Mouse (Mus musculus): ENCODE measurements around the gene Slc15a3. TPM values are rescaled to one million over a fixed set of nuclear protein-coding genes. Genes with fewer than 3 reads are reported as not detected.

Gene Slc15a3
- polyA plus RNA-seq, 1 experiment: 94.6 TPM

GRCm38 (mm10) chr19:10901046-10901445 is 61.5 kb downstream of the Slc15a3 start:
- Histone ChIP-seq H3K4me3 (ENCODE audit: insufficient read depth, low read length) (no peak overlapping the region), H3K27ac (ENCODE audit: insufficient read depth, low read depth, low read length) (no peak overlapping the region)
- TF ChIP-seq CTCF (IDR thresholded peaks at IDR 0.05; ENCODE audit: low read depth, low read length) (no peak), POLR2A (IDR thresholded peaks at IDR 0.05; ENCODE audit: borderline replicate concordance, low read depth, low read length) (no peak)

DNA sequence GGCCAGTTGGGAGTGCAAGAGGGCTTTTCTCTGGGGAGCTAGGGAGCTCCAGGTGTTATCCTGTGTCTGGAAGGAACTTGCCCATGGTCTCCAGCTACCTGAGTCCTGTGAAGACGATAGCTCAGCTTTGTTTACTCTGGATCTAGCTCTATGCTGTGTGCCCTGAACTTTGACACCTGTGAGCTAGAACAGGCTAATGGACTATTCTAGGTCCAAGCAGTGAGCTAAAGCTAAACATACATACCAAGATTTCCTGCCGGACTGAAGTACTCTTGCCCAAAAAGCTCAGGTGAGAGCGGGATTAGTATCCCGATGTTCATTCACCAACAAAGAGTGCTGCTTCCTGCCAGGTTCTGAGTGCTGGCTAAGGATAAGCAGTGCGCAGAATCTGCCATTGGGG is 65.0 kb downstream of the Slc15a3 start:
- H3K27ac ChIP-seq (ENCODE audit: insufficient read depth, low read depth, low read length): no peak overlapping the region
- H3K4me1 ChIP-seq (ENCODE audit: control insufficient read depth, insufficient read depth, low read length): peaks cover 4% of the 10 kb centered on the region
- no peak for TF ChIP-seq POLR2A (IDR thresholded peaks at IDR 0.05; ENCODE audit: borderline replicate concordance, low read depth, low read length)
- no peak for TF ChIP-seq CTCF (IDR thresholded peaks at IDR 0.05; ENCODE audit: low read depth, low read length)
- no peak overlapping the region for H3K4me3 ChIP-seq (ENCODE audit: insufficient read depth, low read length)

More at GRCm38 (mm10) chr19:10901046-10901445, 61.5 kb downstream of the Slc15a3 start:
- peaks cover 4% of the 10 kb centered on the region for H3K4me1 ChIP-seq (ENCODE audit: control insufficient read depth, insufficient read depth, low read length)

- Histone ChIP-seq H3K4me3 (ENCODE audit: insufficient read depth, low read length) (no peak overlapping the region), H3K4me1 (ENCODE audit: control insufficient read depth, insufficient read depth, low read length) (peaks cover 4% of the 10 kb centered on the region), H3K27ac (ENCODE audit: insufficient read depth, low read depth, low read length) (no peak overlapping the region)
- TF ChIP-seq POLR2A (IDR thresholded peaks at IDR 0.05; ENCODE audit: borderline replicate concordance, low read depth, low read length) (no peak), CTCF (IDR thresholded peaks at IDR 0.05; ENCODE audit: low read depth, low read length) (no peak)
Measured at GRCm38 (mm10) chr19:10904927-10905727, 65.6 kb downstream of the Slc15a3 start.

GRCm38 (mm10) chr19:10905728-10906000 is 66.1 kb downstream of the Slc15a3 start:
- H3K4me1 ChIP-seq (ENCODE audit: control insufficient read depth, insufficient read depth, low read length): peaks cover 4% of the 10 kb centered on the region
- no peak for TF ChIP-seq CTCF (IDR thresholded peaks at IDR 0.05; ENCODE audit: low read depth, low read length)
- no peak for TF ChIP-seq POLR2A (IDR thresholded peaks at IDR 0.05; ENCODE audit: borderline replicate concordance, low read depth, low read length)
- H3K4me3 ChIP-seq (ENCODE audit: insufficient read depth, low read length): no peak overlapping the region
- no peak overlapping the region for H3K27ac ChIP-seq (ENCODE audit: insufficient read depth, low read depth, low read length)

- Histone ChIP-seq H3K27ac (ENCODE audit: insufficient read depth, low read depth, low read length) (no peak overlapping the region), H3K4me1 (ENCODE audit: control insufficient read depth, insufficient read depth, low read length) (peaks cover 4% of the 10 kb centered on the region), H3K4me3 (ENCODE audit: insufficient read depth, low read length) (no peak overlapping the region)
- peak; percentile 35; the same call in 1 of the 2 replicates for TF ChIP-seq CTCF (IDR thresholded peaks at IDR 0.05; ENCODE audit: low read depth, low read length)
- TF ChIP-seq POLR2A (IDR thresholded peaks at IDR 0.05; ENCODE audit: borderline replicate concordance, low read depth, low read length): no peak
Measured at GRCm38 (mm10) chr19:10907891-10908290, 68.4 kb downstream of the Slc15a3 start.

Other genes starting within 250 kb of the Slc15a3 start
- 85.9 and 103 TPM in 2 replicates for gene Ddb1, start 234.4 kb upstream of the Slc15a3 start, polyA plus RNA-seq (2012; ENCODE audit: insufficient read depth, insufficient read length, missing spikeins)
- 4.9 and 7.1 TPM in 2 replicates for gene Tkfc, start 234.1 kb upstream of the Slc15a3 start, polyA plus RNA-seq (2012; ENCODE audit: insufficient read depth, insufficient read length, missing spikeins)
- gene Vwce, start 205.5 kb upstream of the Slc15a3 start, polyA plus RNA-seq (2012; ENCODE audit: insufficient read depth, insufficient read length, missing spikeins): not detected in 2 replicates
- gene Pga5, start 161.7 kb upstream of the Slc15a3 start, polyA plus RNA-seq (2012; ENCODE audit: insufficient read depth, insufficient read length, missing spikeins): not detected in 2 replicates
- gene Vps37c, start 151.0 kb upstream of the Slc15a3 start, polyA plus RNA-seq (2012; ENCODE audit: insufficient read depth, insufficient read length, missing spikeins): 39.9 and 41.7 TPM in 2 replicates
- not detected in 2 replicates for gene Cd5, start 100.7 kb upstream of the Slc15a3 start, polyA plus RNA-seq (2012; ENCODE audit: insufficient read depth, insufficient read length, missing spikeins)
- gene Cd6, start 9.7 kb upstream of the Slc15a3 start, polyA plus RNA-seq (2012; ENCODE audit: insufficient read depth, insufficient read length, missing spikeins): not detected in 2 replicates
- gene Tmem132a, start 30.2 kb downstream of the Slc15a3 start, polyA plus RNA-seq (2012; ENCODE audit: insufficient read depth, insufficient read length, missing spikeins): 2.1 and 3.1 TPM in 2 replicates
- gene Tmem109, start 42.3 kb downstream of the Slc15a3 start, polyA plus RNA-seq (2012; ENCODE audit: insufficient read depth, insufficient read length, missing spikeins): 75.4 and 80.6 TPM in 2 replicates
- gene Prpf19, start 55.5 kb downstream of the Slc15a3 start, polyA plus RNA-seq (2012; ENCODE audit: insufficient read depth, insufficient read length, missing spikeins): 41.4 and 51.6 TPM in 2 replicates
- not detected in 2 replicates for gene Zp1, start 80.9 kb downstream of the Slc15a3 start, polyA plus RNA-seq (2012; ENCODE audit: insufficient read depth, insufficient read length, missing spikeins)
- not detected in 2 replicates for gene Ptgdr2, start 97.4 kb downstream of the Slc15a3 start, polyA plus RNA-seq (2012; ENCODE audit: insufficient read depth, insufficient read length, missing spikeins)
- 11.1 and 11.6 TPM in 2 replicates for gene Ccdc86, start 109.5 kb downstream of the Slc15a3 start, polyA plus RNA-seq (2012; ENCODE audit: insufficient read depth, insufficient read length, missing spikeins)
- not detected in 2 replicates for gene Ms4a10, start 134.9 kb downstream of the Slc15a3 start, polyA plus RNA-seq (2012; ENCODE audit: insufficient read depth, insufficient read length, missing spikeins)
- not detected in 2 replicates for gene Ms4a15, start 153.5 kb downstream of the Slc15a3 start, polyA plus RNA-seq (2012; ENCODE audit: insufficient read depth, insufficient read length, missing spikeins)
- gene Ms4a18, start 178.3 kb downstream of the Slc15a3 start, polyA plus RNA-seq (2012; ENCODE audit: insufficient read depth, insufficient read length, missing spikeins): not detected in 2 replicates
- not detected in 2 replicates for gene Ms4a8a, start 241.4 kb downstream of the Slc15a3 start, polyA plus RNA-seq (2012; ENCODE audit: insufficient read depth, insufficient read length, missing spikeins)

Measured in bone marrow macrophage, adult 2 months (primary cell).